Mouse (Mus musculus) retina, postnatal 1 day (tissue): ENCODE results near the gene Sf3b2.
A peak's percentile ranks its signal among the peaks of the same experiment; 100 is the strongest.
"Not testable (repeated sequence)": the region's sequence is repeated elsewhere in the genome, so short reads cannot be mapped to it uniquely, and the experiment has no call there.

Experiments used
- DNase-seq: peaks from one replicate; pipeline ENCODE4 v3.0.0-alpha.2; 2012

Sf3b2 gene

DNA sequence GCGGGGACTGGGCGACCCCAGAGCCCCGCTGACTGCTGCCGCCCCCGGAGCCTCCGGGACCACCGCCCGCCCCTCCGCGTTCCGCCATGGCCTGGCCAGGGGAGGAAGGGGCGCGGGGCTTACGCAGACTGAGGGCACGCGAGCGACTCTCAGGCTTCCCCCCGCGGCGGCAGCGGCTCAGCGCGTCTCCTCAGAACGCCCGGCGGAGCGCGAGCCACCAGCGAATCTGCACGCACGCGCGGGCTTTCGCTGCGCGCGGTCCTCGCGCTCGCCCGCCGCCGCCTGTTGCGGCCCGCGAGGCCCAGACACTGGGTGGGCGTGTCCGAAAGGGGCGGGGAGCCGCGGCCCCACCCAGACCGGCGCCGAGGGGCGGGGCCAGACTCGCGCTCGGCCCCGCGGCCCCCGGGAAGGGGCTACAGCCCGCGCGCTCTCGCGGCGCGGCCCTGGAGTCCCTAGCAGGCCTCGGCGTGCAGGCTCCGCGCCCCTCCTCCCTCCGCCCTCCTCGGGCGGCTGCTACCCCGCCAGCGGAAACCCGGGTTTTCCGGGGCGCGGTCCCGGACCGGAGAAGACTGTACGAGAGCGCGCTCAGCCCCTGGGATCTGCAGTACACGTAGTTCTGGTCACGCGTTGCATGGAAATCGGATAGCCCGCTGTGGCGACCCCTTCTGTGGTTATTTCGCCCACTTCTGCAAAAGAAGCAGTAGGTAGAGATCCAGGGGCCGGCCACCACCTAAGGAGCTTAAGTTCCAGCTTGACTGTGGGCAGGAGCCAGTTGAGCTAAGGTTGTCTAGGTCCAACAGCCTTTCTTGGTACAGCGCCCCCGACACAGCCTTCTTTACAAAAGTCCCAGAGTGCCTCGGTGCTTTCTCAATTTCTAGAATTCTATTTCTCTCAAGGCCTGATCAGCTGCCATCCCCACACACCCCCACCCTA, 22.2 kb downstream of the Sf3b2 start, which contains the start of gene Pacs1:
Gene Pacs1, minus strand, starts transcription at position 319 of the 933 bp plus-strand sequence.
- DNase-seq, result peak; percentile 94

DNA sequence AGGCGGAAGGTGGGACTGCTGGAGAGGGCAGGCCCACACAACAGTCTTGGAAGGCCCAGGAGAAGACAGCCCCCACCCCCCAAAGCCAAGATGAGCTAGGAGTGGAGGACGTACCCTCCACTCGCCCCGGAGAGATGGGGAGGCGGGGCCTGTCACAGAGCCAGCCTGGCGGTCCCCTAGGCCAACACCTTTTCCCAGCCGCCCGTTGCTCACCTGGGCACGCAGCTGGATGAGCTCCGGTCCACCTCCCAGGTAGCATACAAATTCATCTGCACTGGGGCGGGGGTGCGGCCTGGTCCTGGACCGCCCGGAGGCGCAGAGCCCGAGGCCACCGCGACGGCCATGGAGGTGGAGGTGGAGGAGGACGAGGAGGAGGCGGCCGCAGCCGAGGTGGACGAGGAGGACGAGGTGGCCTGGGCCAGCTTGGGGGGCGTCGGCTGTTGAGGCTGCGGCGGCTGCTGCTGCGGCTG, 22.9 kb downstream of the Sf3b2 start:
- peak; percentile 50 for DNase-seq

DNA sequence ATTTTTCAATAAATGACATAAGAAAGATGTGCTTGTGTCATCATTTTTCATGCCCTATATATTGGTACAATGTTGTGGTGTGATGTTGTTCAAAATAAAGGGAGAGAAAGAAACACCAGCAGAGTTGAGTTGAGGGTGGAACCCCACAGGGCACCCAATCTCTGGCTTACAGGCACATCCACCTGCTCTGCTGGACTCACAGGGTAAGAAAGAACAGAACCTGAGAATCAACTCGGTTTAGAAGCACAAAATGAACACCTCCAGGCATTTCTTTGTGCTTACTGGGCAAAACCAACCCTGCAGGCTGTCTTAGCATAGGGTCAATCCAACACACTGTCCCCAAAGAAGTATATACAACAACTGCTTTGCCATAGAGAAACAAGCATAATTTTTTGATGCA, 23.8 kb downstream of the Sf3b2 start:
- no peak for DNase-seq

DNA sequence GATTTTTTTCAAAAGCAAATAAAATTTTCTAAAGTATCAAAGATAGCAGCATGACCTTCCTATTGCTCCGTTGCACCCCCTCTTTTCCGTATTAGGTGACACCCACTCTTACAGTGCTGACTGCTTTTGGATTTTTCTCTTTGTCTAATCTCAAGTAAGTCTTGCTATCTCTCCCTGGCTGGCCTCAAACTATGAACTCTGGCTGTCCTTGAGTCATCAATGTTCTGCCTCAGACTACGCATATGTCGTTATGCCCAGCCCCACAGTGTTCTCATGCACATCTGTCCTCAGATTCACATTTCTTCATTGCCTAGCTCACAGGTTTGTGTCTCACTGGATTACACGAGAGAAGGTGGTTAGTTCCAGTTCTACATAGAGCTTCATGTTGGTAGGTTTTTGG, 25.9 kb downstream of the Sf3b2 start:
- DNase-seq, result no peak

DNA sequence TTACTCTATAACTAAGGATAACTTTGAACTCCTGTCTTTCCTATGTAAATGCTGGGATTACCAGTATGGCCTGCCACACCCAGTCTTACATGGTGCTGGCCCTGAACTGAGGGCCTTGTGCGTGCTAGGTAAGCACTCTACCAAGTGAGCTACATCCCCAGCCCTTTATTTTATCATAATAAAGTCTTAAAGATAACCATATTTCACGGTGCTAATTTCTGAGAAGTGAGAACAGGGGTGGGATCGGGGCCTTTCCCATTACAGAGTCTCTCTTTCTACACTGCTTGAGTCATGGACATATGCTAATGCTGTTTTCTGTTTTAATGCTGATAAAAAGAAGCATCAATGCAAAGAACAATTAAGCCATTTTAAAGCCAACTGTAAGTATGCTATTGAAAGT, 26.4 kb downstream of the Sf3b2 start:
- no peak for DNase-seq

DNA sequence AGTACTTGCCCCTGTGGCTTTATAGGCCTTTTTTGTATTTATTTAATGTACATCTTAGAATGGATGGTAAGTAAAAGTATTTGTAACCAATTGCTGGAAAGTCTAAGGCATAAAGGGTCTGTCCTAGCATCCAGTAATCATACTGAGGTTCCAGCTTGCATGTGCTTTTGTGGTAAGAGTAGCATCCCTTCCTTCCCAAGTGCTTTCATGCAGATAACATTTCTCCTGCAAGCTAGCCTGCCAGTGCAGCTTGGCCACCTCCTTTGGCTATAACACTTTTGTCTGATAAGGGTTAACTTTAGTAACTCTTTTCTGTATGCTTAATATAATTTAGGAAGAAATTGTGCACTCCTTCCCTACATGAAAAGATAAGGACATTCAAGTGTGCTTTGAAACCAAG, 27.2 kb downstream of the Sf3b2 start:
- DNase-seq, result no peak

DNA sequence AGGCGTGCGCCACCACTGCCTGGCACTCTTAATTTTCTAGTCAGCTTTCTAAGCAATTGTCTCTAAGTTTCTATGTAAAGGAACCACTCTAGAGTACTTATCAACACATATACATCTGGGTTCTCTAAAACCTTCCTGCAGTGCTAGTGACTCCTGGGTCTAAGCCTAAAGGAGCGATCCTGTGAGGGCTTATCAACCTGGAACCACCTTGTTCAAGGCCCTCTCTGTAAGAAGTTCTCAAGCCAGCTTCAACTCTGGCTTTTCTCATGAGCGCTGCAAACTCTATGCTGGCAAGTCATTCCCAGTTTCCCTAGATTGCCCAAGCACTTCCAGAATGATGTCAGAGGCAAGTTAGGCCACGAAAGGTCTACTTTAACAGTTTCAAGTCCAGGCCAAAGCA, 28.2 kb downstream of the Sf3b2 start:
- DNase-seq, result no peak

DNA sequence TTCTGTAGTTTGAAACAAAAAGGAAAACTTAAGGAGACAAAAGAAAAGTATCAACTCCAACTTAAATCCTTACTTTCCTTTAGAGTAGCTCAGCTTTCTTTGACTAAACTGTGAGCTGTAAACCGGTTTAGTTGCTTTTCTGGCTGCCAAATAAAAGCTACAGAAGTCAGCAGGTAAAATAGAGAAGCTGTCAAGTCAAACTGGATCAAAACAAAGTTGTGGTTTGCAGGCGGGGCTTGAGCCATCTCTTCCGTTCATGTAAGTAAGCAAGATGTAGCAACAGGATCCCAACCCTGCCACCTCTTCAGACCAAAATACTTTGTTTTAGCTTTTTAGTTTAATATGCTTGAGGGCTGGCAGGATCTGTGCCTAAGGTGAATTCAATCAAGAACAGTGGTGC, 38.1 kb downstream of the Sf3b2 start:
- no peak for DNase-seq

DNA sequence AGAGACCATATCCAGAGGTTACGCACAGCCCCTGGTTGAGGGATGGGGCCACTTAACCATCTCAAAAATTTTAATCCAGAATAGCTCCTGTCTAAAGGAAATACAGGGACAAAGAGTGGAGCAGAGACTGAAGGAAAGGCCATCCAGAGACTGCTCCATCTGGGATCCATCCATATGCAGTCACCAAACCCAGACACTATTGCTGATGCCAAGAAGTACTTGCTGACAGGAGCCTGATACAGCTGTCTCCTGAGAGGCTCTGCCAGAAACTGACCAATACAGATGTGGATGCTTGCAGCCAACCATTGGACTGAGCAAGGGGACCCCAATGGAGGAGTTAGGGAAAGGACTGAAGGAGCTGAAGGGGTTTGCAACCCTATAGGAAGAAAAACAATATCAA, 58.3 kb downstream of the Sf3b2 start:
- not testable (repeated sequence) for DNase-seq

DNA sequence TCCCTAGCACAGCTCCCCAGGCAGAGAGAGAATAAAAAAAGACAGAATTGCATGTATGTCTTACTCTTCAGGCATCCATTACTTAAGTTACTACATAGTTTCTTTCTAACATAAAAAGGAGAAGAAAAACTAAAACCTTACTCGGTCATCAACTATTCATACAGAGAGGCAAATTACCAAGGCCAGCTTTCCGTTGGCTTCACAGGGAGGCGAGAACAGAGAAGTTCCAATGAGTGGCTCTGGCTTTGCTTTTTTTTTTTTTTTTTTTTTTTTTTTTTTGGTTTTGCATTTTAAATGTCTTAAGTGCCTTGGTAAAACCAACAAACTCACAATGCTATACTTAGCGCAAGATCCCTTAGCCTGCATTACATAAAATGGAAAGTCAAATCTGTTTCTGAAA, 62.6 kb downstream of the Sf3b2 start:
- DNase-seq, result no peak

DNA sequence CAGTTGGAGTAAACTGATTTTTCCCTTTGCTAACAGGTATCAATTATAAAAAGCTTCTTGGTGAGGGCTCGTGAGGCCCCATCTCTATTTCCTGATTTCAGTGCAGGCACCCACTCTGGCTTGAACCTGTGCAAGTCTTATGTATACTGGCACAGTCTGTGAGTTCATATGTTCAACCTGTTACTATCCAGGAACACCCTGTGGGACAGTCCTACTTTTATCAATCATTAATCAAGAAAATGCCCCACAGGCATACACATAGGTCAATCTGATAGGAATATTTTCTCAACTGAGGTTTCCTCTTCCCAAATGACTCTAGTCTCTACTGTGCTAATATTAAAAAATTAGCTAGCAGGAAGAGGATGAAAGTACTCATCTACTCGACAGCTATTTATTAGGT, 65.1 kb downstream of the Sf3b2 start:
- no peak for DNase-seq

DNA sequence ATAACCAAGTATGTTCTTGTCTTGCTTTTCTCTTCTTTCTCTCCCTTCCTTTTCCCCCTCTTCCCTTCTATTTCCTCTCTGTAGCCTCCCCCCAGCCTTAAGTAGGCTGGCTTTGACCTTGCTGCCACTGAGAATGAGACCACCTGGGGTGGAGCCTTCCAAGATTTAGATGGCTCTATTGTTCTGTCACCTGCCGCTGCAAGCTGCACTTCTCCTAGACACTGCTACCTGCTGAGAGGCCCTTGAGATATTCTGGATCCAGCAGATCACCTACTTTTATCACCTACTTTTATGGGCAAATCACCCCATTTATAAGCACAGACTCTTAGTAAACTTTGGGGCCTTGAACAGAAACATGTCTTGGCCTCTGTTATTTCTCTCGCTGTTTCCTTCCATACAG, 70.6 kb downstream of the Sf3b2 start:
- DNase-seq, result no peak

DNA sequence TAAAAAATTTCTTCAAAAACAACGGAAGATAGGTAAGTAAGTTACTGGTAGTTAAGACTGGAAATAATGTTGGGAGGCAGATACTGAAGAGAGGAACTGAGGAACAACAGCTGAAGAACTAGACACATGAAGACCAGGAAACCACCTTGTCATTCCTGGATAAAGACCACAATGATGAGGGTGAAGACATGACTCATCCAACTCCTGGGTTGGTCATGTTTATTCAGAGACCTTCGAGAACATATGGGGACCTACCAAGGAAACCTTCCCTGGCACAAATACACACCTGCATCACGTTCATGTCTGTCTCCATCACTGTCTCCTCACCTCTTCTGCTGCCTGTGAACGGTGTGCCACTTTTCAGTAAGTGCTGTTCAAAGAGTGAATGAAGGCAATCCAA, 71.2 kb downstream of the Sf3b2 start:
- no peak for DNase-seq
